Mouse (Mus musculus): ENCODE measurements around the gene Ppp1r9a.

DNA sequence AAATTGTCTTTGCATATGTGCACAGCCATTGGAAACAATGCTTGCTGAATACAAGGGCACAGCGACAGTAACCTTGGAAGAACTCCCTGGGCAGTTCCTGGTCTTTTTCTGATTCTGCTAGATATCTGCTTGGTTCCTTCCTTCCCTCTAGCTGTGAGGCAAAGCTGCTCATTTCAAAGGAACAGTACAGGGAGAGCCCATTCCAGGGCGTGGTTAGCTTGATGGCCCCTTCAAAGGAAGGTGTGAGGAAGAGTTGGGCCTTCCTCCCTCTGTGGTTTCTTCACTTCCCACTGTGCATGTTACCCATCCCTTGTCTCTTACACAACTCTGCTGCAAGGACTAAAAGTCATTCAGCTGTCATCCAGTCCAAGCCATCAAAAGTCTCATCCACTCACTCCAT lies 117.3 kb downstream of the Ppp1r9a start:
- TF ChIP-seq ZNF384 (IDR thresholded peaks at IDR 0.05; ENCODE audit: low read depth, low read length), result no peak
- TF ChIP-seq USF2 (conservative IDR thresholded peaks at IDR 0.05; ENCODE audit: low read depth, low read length), result no peak
- TF ChIP-seq EP300 (IDR thresholded peaks at IDR 0.05; ENCODE audit: low read length), result no peak
- TF ChIP-seq ZMIZ1 (IDR thresholded peaks at IDR 0.05; ENCODE audit: low read depth, low read length), result no peak
- no peak for TF ChIP-seq RCOR1 (conservative IDR thresholded peaks at IDR 0.05; ENCODE audit: low read depth, low read length)
- no peak for TF ChIP-seq CTCF (conservative IDR thresholded peaks at IDR 0.05 in 1 of 2, IDR thresholded peaks at IDR 0.05 in 1 of 2; ENCODE audit: low read depth in 2 of 2, low read length in 2 of 2)
- TF ChIP-seq MXI1 (IDR thresholded peaks at IDR 0.05; ENCODE audit: low read depth, low read length), result no peak
- no peak for TF ChIP-seq ELF1 (IDR thresholded peaks at IDR 0.05; ENCODE audit: low read depth, low read length)
- no peak for TF ChIP-seq POLR2A (IDR thresholded peaks at IDR 0.05; ENCODE audit: low read depth, low read length)
- TF ChIP-seq CHD2 (IDR thresholded peaks at IDR 0.05; ENCODE audit: low read length), result no peak

Data from CH12.LX (cell line).